Mouse (Mus musculus) midbrain, embryonic 15.5 days (tissue): ENCODE results near the gene Gosr2. TPM values are rescaled to one million over a fixed set of nuclear protein-coding genes. Genes with fewer than 3 reads are reported as not detected.

ENCODE experiments used
- ATAC-seq: fragments of 200-750 bp; cut with Nextera tagmentation; replicated peaks from 2 replicates; pipeline ENCODE4 v1.8.0; 2017; ENCODE audit warnings: moderate TSS enrichment
- H3K27ac ChIP-seq: fragments of 300-500 bp; sonication (generic); 2 replicates; pipeline ENCODE4 v1.5.1; 2015; ENCODE audit warnings: mild to moderate bottlenecking, inconsistent platforms
- H3K27me3 ChIP-seq: fragments of 300-500 bp; sonication (generic); replicated peaks from 2 replicates; pipeline ENCODE4 v1.6.1; 2015; ENCODE audit warnings: inconsistent platforms
- H3K36me3 ChIP-seq: fragments of 300-500 bp; sonication (generic); replicated peaks from 2 replicates; pipeline ENCODE4 v1.6.1; 2015; ENCODE audit warnings: inconsistent platforms
- H3K4me1 ChIP-seq: fragments of 300-500 bp; sonication (generic); 2 replicates; pipeline ENCODE4 v1.6.1; 2015; ENCODE audit warnings: inconsistent platforms
- H3K4me2 ChIP-seq: fragments of 300-500 bp; sonication (generic); 2 replicates; pipeline ENCODE4 v1.6.1; 2015; ENCODE audit warnings: inconsistent platforms, mild to moderate bottlenecking, moderate library complexity
- H3K4me3 ChIP-seq: fragments of 300-500 bp; sonication (generic); 2 replicates; pipeline ENCODE4 v1.5.1; 2015; ENCODE audit warnings: mild to moderate bottlenecking, inconsistent platforms
- H3K9ac ChIP-seq: fragments of 300-500 bp; sonication (generic); 2 replicates; pipeline ENCODE4 v1.6.1; 2015; ENCODE audit warnings: mild to moderate bottlenecking, inconsistent platforms
- H3K9me3 ChIP-seq: fragments of 300-500 bp; sonication (generic); 2 replicates; pipeline ENCODE4 v1.6.1; 2016; ENCODE audit warnings: inconsistent platforms
- WGBS: fragments of 180-500 bp; shearing (Covaris S2); methylation state at CpG from one replicate; pipeline ENCODE4 v1.1.7; 2015; ENCODE audit warnings: mixed read lengths; 5-methylcytosine and 5-hydroxymethylcytosine counted together
- polyA plus RNA-seq: library from polyadenylated mRNA; unstranded; fragments of >200 nt; fragmentation: Nextera tagmentation; extraction: Ambion mirVana; gene quantifications from 2 replicates; pipeline ENCODE4 v1.2.1, GENCODE M21; 2015

The Gosr2 gene
- polyA plus RNA-seq, 1 experiment from 2014 or later: 92.5 TPM

DNA sequence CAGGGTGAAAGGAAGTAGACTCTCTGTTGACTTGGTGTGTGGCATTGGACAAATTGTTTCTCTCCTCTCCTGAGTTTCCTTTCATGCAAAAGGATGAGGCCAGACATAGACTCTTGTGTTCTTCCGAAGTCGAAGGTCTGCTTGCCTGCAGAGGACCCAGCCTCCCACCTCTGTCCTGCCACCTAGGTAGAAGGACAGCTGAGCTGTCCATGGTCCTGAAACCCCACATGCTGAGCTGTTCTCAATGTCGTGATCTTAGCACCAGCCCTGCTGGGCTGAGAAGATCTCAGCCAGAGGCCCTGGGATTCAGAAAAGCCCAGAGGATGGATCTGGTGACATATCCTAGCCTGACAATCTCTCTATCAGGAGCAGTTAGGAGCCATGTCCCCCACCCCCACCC, 41.2 kb downstream of the Gosr2 start:
- Histone ChIP-seq H3K4me3 (no peak overlapping the region), H3K36me3 (no peaks in the 10 kb centered on the region), H3K9me3 (no peaks in the 10 kb centered on the region), H3K4me2 (no peak overlapping the region), H3K27ac (no peak overlapping the region), H3K9ac (no peak overlapping the region), H3K27me3 (peaks cover 42% of the 10 kb centered on the region), H3K4me1 (peaks cover 16% of the 10 kb centered on the region)
- no peak for ATAC-seq
- 6% methylated on average over 3 of the region's 3 CpGs for WGBS

DNA sequence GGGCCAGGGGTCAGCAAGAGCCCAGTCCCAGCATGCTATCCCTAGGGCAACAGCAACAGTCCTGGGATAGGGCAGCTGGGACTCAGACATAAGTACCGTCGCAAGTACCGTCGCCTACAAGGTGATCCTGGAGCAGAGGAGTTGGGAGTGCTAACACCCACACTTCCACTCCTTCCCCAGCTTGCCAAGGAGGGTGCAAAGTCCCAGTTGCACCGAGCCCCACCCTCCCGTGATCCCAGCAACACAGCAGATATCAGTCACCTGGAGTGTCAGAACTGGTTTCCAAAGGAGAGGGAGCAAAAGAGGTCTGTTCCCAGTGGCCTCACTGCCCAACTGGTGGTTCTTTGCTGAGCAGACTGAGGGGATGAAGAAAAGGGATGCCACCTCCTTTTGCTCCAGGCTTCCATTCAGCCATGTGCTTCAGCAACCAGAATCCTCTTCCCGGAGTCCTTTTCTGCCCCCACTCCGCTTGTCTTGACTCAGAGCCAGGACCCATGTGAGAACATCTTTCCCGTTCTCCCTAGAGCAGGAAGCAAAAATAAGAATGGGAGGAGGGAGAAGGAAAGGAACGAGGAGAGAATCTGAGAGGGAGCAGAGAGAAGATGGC, 44.2 kb downstream of the Gosr2 start:
- Histone ChIP-seq H3K9me3 (no peaks in the 10 kb centered on the region), H3K9ac (no peak overlapping the region), H3K27me3 (peaks cover 71% of the 10 kb centered on the region), H3K4me2 (no peak overlapping the region), H3K4me1 (peaks cover 31% of the 10 kb centered on the region), H3K36me3 (no peaks in the 10 kb centered on the region), H3K4me3 (no peak overlapping the region), H3K27ac (no peak overlapping the region)
- WGBS: 72% methylated on average over 10 of the region's 10 CpGs
- no peak for ATAC-seq

- Histone ChIP-seq H3K9ac (no peak overlapping the region), H3K36me3 (no peaks in the 10 kb centered on the region), H3K4me1 (peaks cover 25% of the 10 kb centered on the region), H3K4me2 (no peak overlapping the region), H3K27me3 (peaks cover 87% of the 10 kb centered on the region), H3K4me3 (no peak overlapping the region), H3K27ac (no peak overlapping the region), H3K9me3 (no peaks in the 10 kb centered on the region)
- WGBS: 87% methylated on average over 6 of the region's 6 CpGs
- no peak for ATAC-seq
Measured at GRCm38 (mm10) chr11:103651426-103651825, 46.3 kb downstream of the Gosr2 start.

- Histone ChIP-seq H3K9ac (peak overlapping the region; percentile 19; the same call in 1 of the 2 replicates), H3K27ac (no peak overlapping the region), H3K27me3 (peaks cover 82% of the 10 kb centered on the region), H3K4me2 (peak overlapping the region; percentile 85), H3K36me3 (no peaks in the 10 kb centered on the region), H3K4me1 (peaks cover 14% of the 10 kb centered on the region), H3K4me3 (peak overlapping the region; percentile 43), H3K9me3 (no peaks in the 10 kb centered on the region)
- 2% methylated on average over 37 of the region's 37 CpGs for WGBS
- no peak for ATAC-seq
Measured at GRCm38 (mm10) chr11:103649983-103650493, 47.7 kb downstream of the Gosr2 start.

DNA sequence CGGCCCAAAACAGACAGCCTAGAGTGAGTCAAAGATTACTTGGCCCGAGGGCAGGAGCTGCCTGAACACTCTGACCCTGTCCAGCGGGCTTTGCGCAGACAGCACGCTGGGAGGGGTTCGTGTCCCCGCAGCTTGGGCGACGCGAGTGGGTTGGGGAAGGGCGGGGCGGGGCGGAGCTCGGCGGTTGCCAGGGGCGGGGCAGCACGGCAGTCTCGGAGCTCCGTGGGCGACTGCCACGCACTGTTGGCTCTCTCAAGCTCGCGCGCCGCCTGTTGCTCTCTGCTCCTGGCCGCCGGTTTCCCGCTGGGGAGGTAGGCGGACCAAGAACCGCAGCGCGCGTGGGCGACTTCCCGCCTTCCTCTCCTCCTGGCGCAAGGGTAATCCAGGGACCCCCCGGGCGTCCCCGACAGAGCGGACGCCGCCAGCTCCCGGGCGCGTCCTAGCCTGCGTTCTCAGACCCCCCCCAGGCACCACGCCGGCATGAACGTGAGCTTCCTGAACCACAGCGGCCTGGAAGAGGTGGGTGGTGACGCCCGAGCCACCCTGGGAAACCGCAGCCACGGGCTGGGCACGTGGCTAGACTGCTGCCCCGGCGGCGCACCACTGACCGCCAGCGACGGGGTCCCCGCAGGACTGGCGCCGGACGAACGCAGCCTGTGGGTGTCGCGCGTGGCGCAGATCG, 48.3 kb downstream of the Gosr2 start, which contains the start of gene Rprml:
Rprml (plus strand) TSS at position 270 of the 682 bp plus-strand sequence.
- Histone ChIP-seq H3K27me3 (peaks cover 76% of the 10 kb centered on the region), H3K9ac (peak within 1 kb of the TSS; percentile 19; the same call in 1 of the 2 replicates), H3K4me1 (peaks cover 14% of the 10 kb centered on the region), H3K4me2 (peak within 1 kb of the TSS; percentile 85), H3K36me3 (no peaks in the 10 kb centered on the region), H3K9me3 (no peaks in the 10 kb centered on the region), H3K4me3 (peak within 1 kb of the TSS; percentile 43), H3K27ac (no peak within 1 kb of the TSS)
- ATAC-seq: no peak
- WGBS: under 1% methylated on average over 54 of the region's 71 CpGs

DNA sequence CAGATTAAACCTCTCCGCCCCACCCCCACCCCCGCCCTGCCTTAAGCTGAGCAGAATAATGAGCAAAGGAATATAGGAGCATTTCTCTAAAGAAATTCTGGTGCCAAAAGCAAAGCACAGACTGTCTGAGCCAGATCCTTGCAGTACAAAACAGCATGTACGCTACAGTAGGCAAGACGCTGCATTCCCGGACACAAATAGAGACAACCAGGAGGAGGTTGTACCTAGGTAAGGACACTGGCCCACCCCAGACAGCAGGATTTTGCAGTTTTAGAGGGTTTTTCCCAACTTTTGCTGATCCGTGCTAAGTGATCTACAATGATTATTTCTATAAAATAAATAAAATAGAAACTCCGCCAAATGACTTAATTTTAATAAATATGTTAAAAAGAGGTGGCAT, 49.0 kb downstream of the Gosr2 start:
- Histone ChIP-seq H3K9me3 (no peaks in the 10 kb centered on the region), H3K27me3 (peaks cover 68% of the 10 kb centered on the region), H3K4me1 (peaks cover 14% of the 10 kb centered on the region), H3K27ac (no peak overlapping the region), H3K4me3 (no peak overlapping the region), H3K36me3 (no peaks in the 10 kb centered on the region), H3K9ac (no peak overlapping the region), H3K4me2 (no peak overlapping the region)
- no peak for ATAC-seq
- 27% methylated on average over 7 of the region's 7 CpGs for WGBS

DNA sequence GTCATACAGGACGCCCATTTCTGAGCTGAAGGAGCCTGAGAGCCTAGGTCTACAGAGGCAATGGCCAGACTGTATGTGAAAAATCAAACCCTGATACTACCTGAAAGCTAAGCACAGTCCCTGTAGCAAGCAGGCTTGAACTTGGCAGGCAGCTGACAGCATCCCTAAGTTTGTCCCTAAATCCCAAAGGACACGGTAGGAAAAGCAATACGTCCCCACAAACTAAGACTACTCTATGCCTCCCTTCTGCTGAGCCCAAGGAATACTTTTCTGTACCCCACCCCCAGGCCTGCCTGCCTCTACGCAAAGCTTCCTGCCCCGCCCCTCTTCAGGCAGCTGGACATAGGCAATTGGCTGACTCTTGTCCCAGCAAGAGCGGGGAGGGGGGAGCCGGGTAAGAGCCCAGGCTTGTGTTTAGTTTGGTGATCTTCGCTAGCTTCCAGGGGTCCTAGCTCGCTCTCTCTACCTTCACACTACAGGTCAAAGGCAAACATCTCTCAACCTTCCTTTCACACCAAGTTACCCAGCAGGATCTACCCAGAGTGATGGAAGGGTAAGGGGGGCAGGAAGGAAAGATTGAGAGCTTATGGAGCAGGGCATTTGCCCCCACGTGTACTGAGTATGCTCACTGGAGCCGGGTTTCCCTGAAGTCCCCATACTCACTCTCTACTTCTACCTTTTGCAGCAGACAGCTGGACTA, 49.6 kb downstream of the Gosr2 start:
- H3K27me3 ChIP-seq: peaks cover 62% of the 10 kb centered on the region
- no peak for ATAC-seq

GRCm38 (mm10) chr11:103646301-103646700, 51.4 kb downstream of the Gosr2 start:
- Histone ChIP-seq H3K27me3 (peaks cover 45% of the 10 kb centered on the region), H3K36me3 (no peaks in the 10 kb centered on the region), H3K27ac (no peak overlapping the region), H3K4me2 (no peak overlapping the region), H3K9me3 (no peaks in the 10 kb centered on the region), H3K9ac (no peak overlapping the region), H3K4me3 (no peak overlapping the region), H3K4me1 (peaks cover 14% of the 10 kb centered on the region)
- WGBS: 87% methylated on average over 6 of the region's 6 CpGs
- no peak for ATAC-seq

More for the DNA sequence above, 49.6 kb downstream of the Gosr2 start:
- Histone ChIP-seq H3K27ac (no peak overlapping the region), H3K9ac (no peak overlapping the region), H3K4me1 (peaks cover 14% of the 10 kb centered on the region), H3K9me3 (no peaks in the 10 kb centered on the region), H3K4me2 (no peak overlapping the region), H3K36me3 (no peaks in the 10 kb centered on the region), H3K4me3 (no peak overlapping the region)
- 11% methylated on average over 11 of the region's 11 CpGs for WGBS

DNA sequence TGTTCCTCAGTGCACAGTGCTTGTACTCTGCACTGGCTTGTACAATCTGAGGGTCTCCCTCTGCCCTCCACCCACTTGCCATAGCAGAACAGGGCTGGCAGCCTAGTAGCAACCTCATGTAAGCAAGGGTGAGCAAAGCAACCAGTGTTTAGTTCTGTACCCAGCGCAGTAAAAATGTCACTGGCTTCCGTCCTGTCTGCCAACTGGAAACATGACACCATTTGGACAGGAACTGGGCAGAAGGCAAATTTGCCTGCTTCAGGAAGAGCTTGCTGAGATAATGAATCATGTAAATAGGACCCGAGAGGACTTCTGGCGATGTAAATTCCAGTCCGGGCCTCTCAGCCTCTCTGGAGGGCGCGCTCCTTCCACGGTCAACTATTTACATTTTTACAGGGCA, 52.0 kb downstream of the Gosr2 start:
- Histone ChIP-seq H3K4me3 (no peak overlapping the region), H3K27me3 (peaks cover 39% of the 10 kb centered on the region), H3K36me3 (no peaks in the 10 kb centered on the region), H3K4me2 (no peak overlapping the region), H3K4me1 (peaks cover 14% of the 10 kb centered on the region), H3K9ac (no peak overlapping the region), H3K9me3 (no peaks in the 10 kb centered on the region), H3K27ac (no peak overlapping the region)
- WGBS: 83% methylated on average over 8 of the region's 8 CpGs
- no peak for ATAC-seq

DNA sequence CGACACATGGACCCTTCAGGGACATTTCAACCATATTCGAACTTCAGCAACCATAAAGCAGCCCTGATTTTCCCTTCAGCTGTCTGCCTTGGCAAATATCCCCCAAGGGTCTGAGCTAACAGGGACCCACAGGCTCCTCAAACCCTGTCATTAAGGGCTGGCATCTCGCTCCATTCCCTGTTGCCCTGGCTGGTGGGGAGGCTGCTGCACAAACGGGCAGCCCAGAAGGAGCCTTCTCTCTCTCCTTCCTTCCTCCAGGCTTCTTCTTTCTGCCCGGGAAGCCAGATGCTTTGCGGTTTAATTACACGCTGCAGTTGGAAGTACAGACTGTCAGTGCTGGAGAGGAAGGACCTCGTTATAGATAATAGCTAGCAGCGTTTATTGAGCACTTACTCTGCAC, 54.5 kb downstream of the Gosr2 start:
- WGBS: 68% methylated on average over 9 of the region's 9 CpGs
- Histone ChIP-seq H3K9me3 (no peaks in the 10 kb centered on the region), H3K4me3 (no peak overlapping the region), H3K4me2 (no peak overlapping the region), H3K4me1 (no peaks in the 10 kb centered on the region; the same call in 1 of the 2 replicates), H3K27ac (no peak overlapping the region), H3K36me3 (no peaks in the 10 kb centered on the region), H3K9ac (no peak overlapping the region), H3K27me3 (peaks cover 25% of the 10 kb centered on the region)
- no peak for ATAC-seq

- no peak for ATAC-seq
- Histone ChIP-seq H3K4me1 (no peaks in the 10 kb centered on the region; the same call in 1 of the 2 replicates), H3K4me3 (no peak overlapping the region), H3K27ac (no peak overlapping the region), H3K4me2 (peak overlapping the region; percentile 14; the same call in 1 of the 2 replicates), H3K9ac (no peak overlapping the region), H3K9me3 (no peaks in the 10 kb centered on the region), H3K27me3 (peaks cover 10% of the 10 kb centered on the region; the same call in 1 of the 2 replicates), H3K36me3 (no peaks in the 10 kb centered on the region)
- 4% methylated on average over 10 of the region's 10 CpGs for WGBS
Measured at GRCm38 (mm10) chr11:103639407-103639946, 58.2 kb downstream of the Gosr2 start.

GRCm38 (mm10) chr11:103638790-103639189, 58.9 kb downstream of the Gosr2 start, which contains the start of gene Lyzl6:
Gene Lyzl6 (minus strand): TSS chr11:103638890.
- Histone ChIP-seq H3K27ac (no peak within 1 kb of the TSS), H3K9ac (no peak within 1 kb of the TSS), H3K4me1 (no peaks in the 10 kb centered on the region; the same call in 1 of the 2 replicates), H3K36me3 (no peaks in the 10 kb centered on the region), H3K9me3 (no peaks in the 10 kb centered on the region), H3K4me2 (peak within 1 kb of the TSS; percentile 14; the same call in 1 of the 2 replicates), H3K27me3 (peaks cover 10% of the 10 kb centered on the region; the same call in 1 of the 2 replicates), H3K4me3 (no peak within 1 kb of the TSS)
- 85% methylated on average over 3 of the region's 3 CpGs for WGBS
- ATAC-seq: no peak
